Mouse (Mus musculus): ENCODE results near the gene Sgms1. TPM values are rescaled to one million over a fixed set of nuclear protein-coding genes. Genes with fewer than 3 reads are reported as not detected.
A peak's percentile ranks its signal among the peaks of the same experiment; 100 is the strongest.

Sgms1 gene
- polyA plus RNA-seq, 1 experiment, result 15.8 TPM

DNA sequence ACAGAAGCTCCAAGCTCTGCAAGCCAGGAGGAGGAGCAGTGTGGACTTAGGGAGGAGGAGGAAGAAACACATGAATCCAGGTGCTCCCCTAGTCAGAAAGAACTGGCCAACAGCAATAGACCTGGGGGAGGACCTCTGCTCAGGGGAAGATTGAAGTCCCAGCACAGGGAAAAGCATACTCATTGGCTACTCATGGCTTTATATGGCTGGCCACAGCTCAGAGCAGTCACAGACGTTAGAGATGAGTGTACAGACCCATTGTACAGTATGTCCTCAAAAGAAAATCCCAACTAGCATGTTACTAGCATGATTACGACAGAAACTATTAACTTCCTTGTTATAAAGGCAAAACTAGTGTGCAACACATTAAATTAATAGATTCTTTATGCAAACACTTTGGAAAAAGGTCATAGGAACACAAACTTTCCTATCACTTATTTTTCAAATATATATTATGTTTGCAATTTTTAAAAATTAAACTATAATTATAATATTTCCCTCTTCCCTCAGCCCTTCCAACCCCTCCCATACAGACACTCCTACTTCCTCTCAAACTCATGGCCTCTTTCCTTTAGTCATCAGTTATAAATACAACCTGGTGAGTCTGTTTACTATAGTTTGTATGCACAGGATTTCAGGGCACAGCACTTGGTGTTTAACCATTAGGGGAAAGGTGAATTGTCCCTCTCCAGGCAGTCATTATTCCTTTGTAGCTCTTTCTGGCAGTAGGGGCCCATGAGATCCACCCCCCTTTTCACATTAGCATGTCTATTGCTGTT, 165.0 kb downstream of the Sgms1 start:
- 78% methylated on average over 2 of the region's 2 CpGs for WGBS
- peak overlapping the region; percentile 72 for H3K27ac ChIP-seq (ENCODE audit: insufficient read depth, low read length)
- TF ChIP-seq POLR2A (IDR thresholded peaks at IDR 0.05; ENCODE audit: low read depth, low read length), result no peak
- no peak for TF ChIP-seq CTCF (IDR thresholded peaks at IDR 0.05; ENCODE audit: extremely low read depth, insufficient read depth, insufficient read length, insufficient replicate concordance)
- no peaks in the 10 kb centered on the region for H3K27me3 ChIP-seq (ENCODE audit: control insufficient read depth, insufficient read depth, low read length)
- no peak overlapping the region for H3K4me3 ChIP-seq (ENCODE audit: extremely low read depth, insufficient read depth, insufficient read length)
- no peak for DNase-seq (ENCODE audit: low read depth in 1 of 2, low spot score in 2 of 2)
- H3K4me1 ChIP-seq (ENCODE audit: control insufficient read depth, insufficient read depth, insufficient read length), result peaks cover 11% of the 10 kb centered on the region; the same call in 1 of the 2 replicates
- peaks cover 3% of the 10 kb centered on the region; the same call in 1 of the 2 replicates for H3K36me3 ChIP-seq (ENCODE audit: control insufficient read depth, insufficient read depth, low read length)

DNA sequence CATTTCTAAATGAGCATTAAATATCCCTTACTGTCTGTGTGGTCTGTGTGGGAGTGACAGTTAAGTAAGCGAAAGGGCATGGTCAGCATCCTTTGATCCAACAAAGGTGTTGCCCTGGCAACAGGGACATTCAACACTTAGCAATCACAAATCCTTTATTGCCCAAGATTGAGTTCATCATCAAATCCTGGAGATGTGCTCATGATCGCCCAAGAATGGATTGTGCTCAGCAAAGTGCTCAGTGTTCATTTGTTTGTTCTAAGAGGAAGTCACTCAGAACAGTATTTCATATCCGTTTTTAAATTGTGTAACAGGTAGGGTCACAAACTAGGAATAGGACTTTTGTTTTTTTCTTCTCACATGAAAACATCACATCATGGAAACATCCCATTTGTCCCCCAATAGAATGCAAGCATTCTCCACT, 165.8 kb downstream of the Sgms1 start:
- no peaks in the 10 kb centered on the region for H3K27me3 ChIP-seq (ENCODE audit: control insufficient read depth, insufficient read depth, low read length)
- no peak for TF ChIP-seq CTCF (IDR thresholded peaks at IDR 0.05; ENCODE audit: extremely low read depth, insufficient read depth, insufficient read length, insufficient replicate concordance)
- TF ChIP-seq POLR2A (IDR thresholded peaks at IDR 0.05; ENCODE audit: low read depth, low read length), result no peak
- peaks cover 11% of the 10 kb centered on the region; the same call in 1 of the 2 replicates for H3K4me1 ChIP-seq (ENCODE audit: control insufficient read depth, insufficient read depth, insufficient read length)
- peak overlapping the region; percentile 72; the same call in 1 of the 2 replicates for H3K27ac ChIP-seq (ENCODE audit: insufficient read depth, low read length)
- H3K36me3 ChIP-seq (ENCODE audit: control insufficient read depth, insufficient read depth, low read length), result peaks cover 3% of the 10 kb centered on the region; the same call in 1 of the 2 replicates
- no peak overlapping the region for H3K4me3 ChIP-seq (ENCODE audit: extremely low read depth, insufficient read depth, insufficient read length)
- DNase-seq (ENCODE audit: low read depth in 1 of 2, low spot score in 2 of 2), result peak in 1 of 2 experiments; percentile 65
- 53% methylated on average over 3 of the region's 3 CpGs for WGBS

DNA sequence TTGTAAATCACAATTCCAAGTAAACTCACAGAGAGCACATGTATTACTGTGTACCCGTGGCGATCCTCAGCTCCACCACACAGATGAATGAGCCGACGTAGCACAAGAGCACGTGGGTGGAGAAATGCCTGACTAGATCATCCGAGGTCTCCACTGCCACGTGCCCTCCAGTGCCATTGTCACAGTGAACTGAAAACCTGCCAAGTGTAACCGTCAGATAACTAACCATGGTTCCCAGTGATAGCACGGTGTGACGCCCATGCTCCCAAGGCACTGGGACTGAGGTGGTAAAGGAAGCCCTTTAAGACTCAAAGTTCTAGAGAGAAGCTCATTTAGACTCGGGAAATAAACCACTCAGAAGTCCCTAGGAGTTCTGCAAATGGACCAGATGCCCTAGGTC, 167.4 kb downstream of the Sgms1 start:
- no peak overlapping the region for H3K27ac ChIP-seq (ENCODE audit: insufficient read depth, low read length)

DNA sequence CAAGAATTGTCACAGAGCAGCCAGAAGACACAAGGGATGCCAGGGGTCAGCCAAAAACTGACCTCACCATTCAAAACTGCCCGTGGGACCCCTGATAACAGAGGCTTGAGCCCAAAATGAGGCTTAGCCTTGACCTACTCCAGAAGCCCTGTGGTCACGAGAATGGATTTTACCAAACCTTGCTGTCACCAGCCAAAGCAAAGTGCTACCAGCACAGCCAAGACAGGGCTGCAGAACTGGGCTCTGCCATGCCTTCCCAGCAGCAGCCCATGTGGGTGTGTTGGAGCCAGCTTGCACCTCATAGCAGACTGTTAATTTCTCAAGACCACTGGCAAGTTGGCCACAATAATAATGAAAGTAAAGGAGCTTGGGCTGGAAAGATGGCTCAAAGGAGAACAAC, 168.5 kb downstream of the Sgms1 start:
- WGBS, result 93% methylated on average over 2 of the region's 2 CpGs
- Histone ChIP-seq H3K4me3 (ENCODE audit: extremely low read depth, insufficient read depth, insufficient read length) (no peak overlapping the region), H3K27me3 (ENCODE audit: control insufficient read depth, insufficient read depth, low read length) (no peaks in the 10 kb centered on the region), H3K27ac (ENCODE audit: insufficient read depth, low read length) (no peak overlapping the region), H3K4me1 (ENCODE audit: control insufficient read depth, insufficient read depth, insufficient read length) (peaks cover 15% of the 10 kb centered on the region; the same call in 1 of the 2 replicates), H3K36me3 (ENCODE audit: control insufficient read depth, insufficient read depth, low read length) (peaks cover 3% of the 10 kb centered on the region; the same call in 1 of the 2 replicates)
- no peak for DNase-seq (ENCODE audit: low read depth in 1 of 2, low spot score in 2 of 2)
- no peak for TF ChIP-seq POLR2A (IDR thresholded peaks at IDR 0.05; ENCODE audit: low read depth, low read length)

More for the DNA sequence above, 167.4 kb downstream of the Sgms1 start:
- no peak for TF ChIP-seq POLR2A (IDR thresholded peaks at IDR 0.05; ENCODE audit: low read depth, low read length)
- TF ChIP-seq CTCF (IDR thresholded peaks at IDR 0.05; ENCODE audit: extremely low read depth, insufficient read depth, insufficient read length, insufficient replicate concordance), result no peak
- 82% methylated on average over 11 of the region's 11 CpGs for WGBS
- Histone ChIP-seq H3K36me3 (ENCODE audit: control insufficient read depth, insufficient read depth, low read length) (peaks cover 3% of the 10 kb centered on the region; the same call in 1 of the 2 replicates), H3K27me3 (ENCODE audit: control insufficient read depth, insufficient read depth, low read length) (no peaks in the 10 kb centered on the region), H3K4me1 (ENCODE audit: control insufficient read depth, insufficient read depth, insufficient read length) (peaks cover 12% of the 10 kb centered on the region; the same call in 1 of the 2 replicates), H3K4me3 (ENCODE audit: extremely low read depth, insufficient read depth, insufficient read length) (no peak overlapping the region)
- DNase-seq (ENCODE audit: low read depth in 1 of 2, low spot score in 2 of 2), result no peak

DNA sequence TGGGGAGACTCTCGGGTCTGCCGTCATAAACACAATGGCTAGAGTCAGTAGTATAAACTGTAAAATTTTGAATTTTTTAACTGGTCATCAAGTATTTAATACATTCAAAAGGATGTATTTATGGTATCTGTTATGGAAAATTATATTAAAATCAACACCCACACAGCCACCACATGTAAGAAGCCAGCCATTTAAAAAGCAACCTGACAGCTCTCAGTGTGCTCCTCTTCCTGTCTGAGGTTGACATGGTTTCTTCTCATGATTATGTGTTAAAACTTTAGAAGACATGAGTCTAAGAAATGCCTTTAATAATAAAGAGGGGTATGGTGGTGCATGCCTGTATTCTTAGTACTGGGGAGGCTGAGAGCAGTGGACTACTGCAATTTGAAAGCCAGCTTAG, 172.8 kb downstream of the Sgms1 start:
- no peak for DNase-seq (ENCODE audit: low read depth in 1 of 2, low spot score in 2 of 2)
- Histone ChIP-seq H3K4me3 (ENCODE audit: extremely low read depth, insufficient read depth, insufficient read length) (no peak overlapping the region), H3K36me3 (ENCODE audit: control insufficient read depth, insufficient read depth, low read length) (peaks cover 2% of the 10 kb centered on the region; the same call in 1 of the 2 replicates), H3K27me3 (ENCODE audit: control insufficient read depth, insufficient read depth, low read length) (no peaks in the 10 kb centered on the region), H3K27ac (ENCODE audit: insufficient read depth, low read length) (no peak overlapping the region), H3K4me1 (ENCODE audit: control insufficient read depth, insufficient read depth, insufficient read length) (peaks cover 3% of the 10 kb centered on the region; the same call in 1 of the 2 replicates)
- 87% methylated on average over 2 of the region's 2 CpGs for WGBS
- TF ChIP-seq CTCF (IDR thresholded peaks at IDR 0.05; ENCODE audit: extremely low read depth, insufficient read depth, insufficient read length, insufficient replicate concordance) (no peak), POLR2A (IDR thresholded peaks at IDR 0.05; ENCODE audit: low read depth, low read length) (no peak)

DNA sequence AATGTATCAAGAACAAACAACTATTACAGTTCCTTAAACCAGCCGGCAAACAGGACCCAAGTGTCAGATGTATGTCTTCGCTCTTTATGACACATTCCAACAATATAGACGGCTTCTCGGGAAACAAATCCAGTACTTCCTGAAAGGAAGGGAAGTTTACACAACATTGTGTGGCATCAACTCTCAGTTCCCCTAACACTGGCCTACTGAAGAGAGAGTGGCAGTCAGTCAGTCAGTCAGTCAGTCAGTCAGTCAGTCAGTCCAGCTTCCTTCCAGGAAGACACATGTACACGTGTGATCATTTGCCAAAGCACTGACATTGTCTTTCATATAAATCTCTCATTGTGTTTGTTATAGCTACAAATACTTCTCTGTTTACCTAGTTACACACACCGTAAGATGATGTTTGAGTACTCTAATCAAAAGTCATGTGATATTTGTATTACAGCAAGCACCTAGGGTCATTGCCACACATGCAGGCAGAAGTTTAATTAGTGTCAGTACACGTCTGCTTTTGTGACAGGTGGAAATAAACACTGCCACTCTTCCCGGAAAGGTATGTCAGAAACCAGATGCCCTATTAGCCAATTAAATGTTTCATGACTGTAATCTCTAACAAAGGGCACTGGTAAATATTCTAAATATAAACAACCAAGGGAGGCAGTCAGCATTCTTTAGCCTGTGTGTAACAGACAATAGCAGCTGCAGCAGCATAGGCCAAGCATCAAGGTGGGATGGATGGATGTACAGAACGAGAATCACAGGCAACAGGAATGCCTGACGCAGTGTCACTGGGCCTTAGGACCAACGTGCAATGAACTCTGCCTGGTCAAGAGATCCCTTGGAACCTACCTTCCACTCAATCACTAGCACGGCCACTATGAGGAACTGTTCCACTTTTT, 174.4 kb downstream of the Sgms1 start:
- Histone ChIP-seq H3K4me1 (ENCODE audit: control insufficient read depth, insufficient read depth, insufficient read length) (peaks cover 7% of the 10 kb centered on the region; the same call in 1 of the 2 replicates), H3K36me3 (ENCODE audit: control insufficient read depth, insufficient read depth, low read length) (no peaks in the 10 kb centered on the region), H3K4me3 (ENCODE audit: extremely low read depth, insufficient read depth, insufficient read length) (no peak overlapping the region), H3K27me3 (ENCODE audit: control insufficient read depth, insufficient read depth, low read length) (no peaks in the 10 kb centered on the region), H3K27ac (ENCODE audit: insufficient read depth, low read length) (no peak overlapping the region)
- TF ChIP-seq CTCF (IDR thresholded peaks at IDR 0.05; ENCODE audit: extremely low read depth, insufficient read depth, insufficient read length, insufficient replicate concordance) (no peak), POLR2A (IDR thresholded peaks at IDR 0.05; ENCODE audit: low read depth, low read length) (no peak)
- WGBS, result 83% methylated on average over 12 of the region's 12 CpGs
- DNase-seq (ENCODE audit: low read depth in 1 of 2, low spot score in 2 of 2), result no peak
